Mouse (Mus musculus) testis, postnatal 14 days (tissue): ENCODE data around the gene Sfxn3.

ENCODE experiments used
- DNase-seq: peaks from one replicate; pipeline ENCODE4 v3.0.0; 2021; ENCODE audit warnings: low spot score

Gene Sfxn3

DNA sequence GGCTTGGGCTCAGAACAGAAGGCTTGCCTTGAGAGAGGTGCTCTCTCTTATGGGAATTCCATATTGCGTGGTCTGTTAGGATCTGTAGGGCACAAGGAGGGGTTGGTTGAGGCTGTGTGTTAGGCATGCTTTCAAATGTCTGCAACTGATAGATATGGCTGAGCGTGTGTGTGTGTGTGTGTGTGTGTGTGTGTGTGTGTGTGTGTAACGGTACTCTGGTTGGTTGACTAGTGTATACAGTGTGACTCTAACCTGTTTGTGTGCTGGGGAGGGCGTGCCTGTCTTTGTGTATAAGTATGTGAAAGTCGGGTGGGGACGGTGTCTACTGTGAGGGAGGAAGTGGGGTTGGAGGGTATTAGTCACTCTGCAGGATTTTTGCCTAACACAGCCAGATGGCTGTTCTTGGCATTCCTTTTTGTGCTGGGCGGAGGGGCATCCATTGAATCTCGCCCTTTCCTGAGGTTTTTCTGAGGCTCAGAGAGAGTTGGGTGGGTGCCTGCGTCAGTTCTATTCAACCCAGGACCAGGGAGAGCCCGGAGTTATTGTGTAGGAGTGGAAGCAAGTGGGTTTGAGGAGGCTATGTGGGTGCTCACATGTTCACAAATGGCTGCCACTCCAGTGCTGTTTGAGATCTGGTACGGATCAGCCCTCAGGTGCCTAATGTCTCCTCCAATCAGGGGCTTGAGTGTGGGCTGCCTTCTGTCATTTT lies 786 bp downstream of the Sfxn3 start:
- DNase-seq, result peak; percentile 65

DNA sequence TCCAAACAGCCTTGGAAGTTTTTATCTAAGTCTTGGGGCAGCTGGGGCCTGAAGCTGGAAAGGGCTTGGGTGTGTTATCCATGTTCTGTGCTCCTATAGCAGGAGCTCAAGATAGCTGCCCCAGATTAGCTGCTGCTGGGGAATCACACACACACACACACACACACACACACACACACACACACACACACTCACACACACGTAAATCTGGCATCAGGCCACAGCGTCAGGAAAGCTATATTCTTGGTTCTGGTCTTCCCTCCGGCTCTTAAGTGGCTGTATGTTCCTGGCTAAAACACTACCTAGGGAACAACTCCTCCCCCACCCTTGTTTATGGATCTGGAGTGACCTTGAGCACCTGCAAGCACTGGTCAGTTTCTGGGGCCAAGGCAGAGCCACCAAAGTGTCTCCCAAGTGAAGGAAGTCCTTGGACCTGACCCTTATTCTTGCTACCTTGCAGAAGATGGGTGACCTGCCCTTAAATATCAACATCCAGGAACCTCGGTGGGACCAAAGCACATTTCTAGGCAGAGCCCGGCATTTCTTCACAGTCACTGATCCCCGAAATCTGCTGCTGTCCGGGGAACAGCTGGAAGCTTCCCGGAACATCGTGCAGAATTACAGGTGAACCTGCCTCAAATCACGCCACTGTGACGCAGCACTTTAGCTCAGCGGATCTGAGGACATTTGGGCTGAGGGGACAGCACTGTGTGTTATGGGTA lies 1.5 kb downstream of the Sfxn3 start:
- DNase-seq, result no peak

DNA sequence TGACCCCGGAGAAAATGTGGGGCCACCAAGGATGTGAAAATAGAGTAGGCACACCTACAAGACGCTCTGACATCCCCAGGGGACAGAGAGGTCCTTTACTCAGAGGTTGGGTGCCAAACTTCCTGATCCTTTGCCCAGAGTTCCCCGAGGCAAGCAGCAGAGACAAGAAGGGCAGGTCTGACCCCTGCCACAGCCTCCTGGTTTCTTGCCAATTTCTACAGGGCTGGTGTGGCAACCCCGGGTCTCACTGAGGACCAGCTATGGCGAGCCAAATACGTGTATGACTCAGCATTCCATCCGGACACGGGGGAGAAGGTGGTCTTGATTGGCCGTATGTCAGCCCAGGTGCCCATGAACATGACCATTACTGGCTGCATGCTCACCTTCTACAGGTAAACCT lies 2.2 kb downstream of the Sfxn3 start:
- no peak for DNase-seq

DNA sequence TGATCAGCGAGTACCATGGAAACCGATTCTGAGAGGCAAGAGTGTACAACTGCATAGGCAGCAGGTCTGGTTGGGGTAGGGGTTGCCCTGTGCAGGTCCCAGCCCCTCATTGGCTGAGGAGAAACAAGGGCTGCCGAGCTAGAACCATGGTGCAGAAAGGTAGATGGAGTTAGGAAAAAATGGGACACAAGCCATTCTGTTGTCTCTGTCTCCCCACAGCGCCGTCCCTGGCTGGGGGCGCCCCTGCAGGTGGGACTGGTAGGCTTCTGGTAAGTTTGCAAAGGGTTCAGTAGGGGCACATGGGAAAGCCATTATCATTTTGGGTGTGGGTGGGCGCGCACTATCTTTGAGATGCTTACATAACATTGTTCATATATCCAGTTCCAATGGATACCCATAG lies 6.1 kb downstream of the Sfxn3 start:
- DNase-seq, result no peak

DNA sequence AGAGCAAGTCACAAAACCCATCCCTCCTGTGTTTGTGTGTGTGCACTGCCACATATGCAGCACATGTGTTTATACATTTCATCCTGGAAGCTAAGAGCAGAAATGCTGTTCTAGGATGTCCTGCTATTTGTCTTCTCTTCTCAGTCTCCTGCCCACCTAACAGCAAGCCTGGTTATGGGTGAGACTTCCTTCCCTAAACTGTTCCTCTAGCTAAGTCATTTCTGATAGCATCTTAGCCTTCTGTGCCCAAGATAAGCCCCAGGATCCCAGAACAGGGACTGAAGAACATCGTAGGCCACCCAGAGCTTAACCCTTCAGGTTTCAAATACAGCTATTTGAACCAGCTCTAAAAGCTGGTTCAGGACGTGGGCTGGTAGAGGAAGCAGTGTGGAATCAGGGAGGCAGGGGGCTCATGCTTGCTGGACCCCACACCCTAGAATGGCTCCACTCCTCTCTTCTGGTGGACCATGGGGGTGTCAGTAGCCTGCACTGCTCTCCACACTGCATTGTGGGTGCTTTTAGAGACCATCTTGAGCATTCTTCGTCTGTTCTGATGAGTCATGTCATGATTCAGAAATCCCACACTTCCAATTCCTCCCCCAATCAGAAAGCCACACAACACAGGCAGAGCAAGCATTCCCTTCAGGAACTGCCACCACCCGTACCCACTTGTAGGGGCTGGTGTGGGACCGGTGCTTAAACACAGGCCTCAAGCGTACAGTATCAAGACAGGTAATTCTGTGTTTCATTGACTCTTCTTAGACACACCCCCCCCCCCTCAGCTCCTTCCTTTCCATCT lies 7.8 kb downstream of the Sfxn3 start:
- no peak for DNase-seq

DNA sequence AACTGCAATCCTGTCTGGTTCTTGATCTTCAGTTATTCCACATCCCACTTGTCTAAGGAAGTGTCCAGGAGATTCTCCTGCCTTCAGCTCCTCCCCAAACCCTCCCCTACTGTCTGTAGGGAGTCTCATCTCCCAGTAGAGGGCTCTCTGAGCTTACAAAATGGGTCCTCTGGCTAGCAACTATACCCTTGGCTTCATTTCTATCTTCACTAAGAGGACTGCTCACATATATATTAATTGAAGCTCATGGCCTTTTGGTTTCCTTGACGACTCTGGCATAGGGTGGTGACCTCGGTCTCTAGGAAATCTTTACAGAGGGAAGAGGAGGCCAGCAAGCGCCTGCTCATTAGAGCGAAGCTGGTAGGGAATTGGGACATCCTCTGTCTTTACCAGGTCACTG lies 9.1 kb downstream of the Sfxn3 start:
- no peak for DNase-seq

DNA sequence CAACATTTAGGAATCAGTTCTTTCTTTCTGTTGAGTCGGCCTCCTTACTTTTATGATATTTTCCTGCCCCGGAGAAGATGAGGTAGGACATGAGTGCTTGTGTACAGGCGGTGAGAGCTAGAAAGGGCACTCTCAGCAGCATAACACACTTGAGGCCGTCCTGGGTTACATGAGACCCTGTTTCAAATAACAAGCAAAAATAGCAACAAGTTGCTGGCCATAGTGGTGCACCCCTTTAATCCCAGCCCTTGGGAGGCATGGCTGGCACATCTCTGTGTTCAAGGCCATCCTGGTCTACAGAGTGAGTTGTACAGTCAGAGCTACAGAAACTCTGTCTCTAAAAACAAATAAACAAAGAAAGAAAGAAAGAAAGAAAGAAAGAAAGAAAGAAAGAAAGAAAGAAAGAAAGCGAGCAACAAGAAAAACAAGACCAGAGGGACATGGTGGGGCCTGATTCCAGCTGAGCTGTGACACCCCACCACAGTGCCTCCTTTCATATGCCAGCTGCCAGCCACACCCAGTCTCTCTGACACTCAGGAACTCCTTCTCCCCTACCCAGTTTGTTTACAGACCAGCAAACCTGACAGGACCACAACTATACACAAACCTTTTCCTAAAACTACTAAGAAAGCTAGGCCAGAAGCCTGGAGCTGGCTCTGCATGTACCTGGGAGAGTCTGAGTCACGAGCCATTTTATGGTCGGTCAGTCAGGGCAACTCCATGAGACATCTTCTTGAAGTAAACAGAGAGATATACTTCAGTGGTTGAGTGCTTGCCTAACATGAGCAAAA lies 9.8 kb downstream of the Sfxn3 start:
- no peak for DNase-seq

DNA sequence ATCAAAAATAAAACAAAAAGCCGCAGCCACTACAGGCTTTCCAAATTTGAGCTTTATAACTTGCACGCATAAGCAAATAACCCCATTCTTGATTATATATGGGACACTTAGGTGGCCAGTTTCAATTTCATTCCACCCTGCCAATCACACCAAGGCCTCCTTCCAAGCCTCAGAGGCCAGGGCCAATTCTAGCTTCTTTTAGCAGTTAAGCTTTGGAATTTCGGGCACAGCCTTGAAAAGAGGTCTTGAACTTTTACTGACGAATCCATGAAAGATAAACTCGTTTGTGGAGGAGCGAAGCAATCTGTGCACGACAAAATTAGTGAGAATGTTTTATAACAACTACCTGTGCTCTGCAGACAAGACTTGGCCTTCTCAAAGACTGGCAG lies 10.4 kb downstream of the Sfxn3 start:
- DNase-seq, result no peak

DNA sequence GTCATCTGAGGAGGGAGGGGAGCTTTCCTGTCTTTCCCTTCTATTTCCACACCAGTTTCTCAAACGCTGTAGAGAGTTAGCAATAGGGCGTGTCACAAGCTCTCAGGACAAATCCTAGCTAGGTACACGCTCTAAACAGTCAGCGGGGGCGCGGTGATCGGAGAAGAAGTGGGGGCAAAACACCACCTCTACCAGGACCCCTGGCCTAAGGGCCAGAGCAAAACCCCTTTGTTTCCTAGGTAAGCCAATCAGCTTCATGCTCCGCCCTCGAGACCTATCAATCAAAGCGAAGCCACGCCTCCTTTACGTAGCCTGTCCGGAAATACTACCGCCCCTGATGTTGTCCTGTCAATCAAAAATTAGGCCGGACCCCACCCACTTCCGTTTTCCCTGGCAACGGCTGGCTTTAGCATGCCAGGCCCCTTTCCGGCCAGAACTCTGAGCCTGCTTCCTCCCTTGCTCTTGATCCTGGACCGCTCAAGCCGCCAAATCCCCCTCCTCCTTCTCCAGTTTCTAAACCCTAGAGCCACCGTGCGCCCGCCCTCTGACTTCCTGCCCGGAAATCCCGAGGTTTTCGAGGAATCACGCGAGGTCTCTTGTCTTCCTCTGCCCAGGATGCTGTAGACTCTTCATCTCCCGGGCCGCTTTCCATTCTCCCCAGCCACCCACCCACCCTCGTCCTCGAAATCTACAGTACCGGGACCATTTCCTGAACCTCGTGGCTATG lies 11.0 kb downstream of the Sfxn3 start:
- peak; percentile 95 for DNase-seq

DNA sequence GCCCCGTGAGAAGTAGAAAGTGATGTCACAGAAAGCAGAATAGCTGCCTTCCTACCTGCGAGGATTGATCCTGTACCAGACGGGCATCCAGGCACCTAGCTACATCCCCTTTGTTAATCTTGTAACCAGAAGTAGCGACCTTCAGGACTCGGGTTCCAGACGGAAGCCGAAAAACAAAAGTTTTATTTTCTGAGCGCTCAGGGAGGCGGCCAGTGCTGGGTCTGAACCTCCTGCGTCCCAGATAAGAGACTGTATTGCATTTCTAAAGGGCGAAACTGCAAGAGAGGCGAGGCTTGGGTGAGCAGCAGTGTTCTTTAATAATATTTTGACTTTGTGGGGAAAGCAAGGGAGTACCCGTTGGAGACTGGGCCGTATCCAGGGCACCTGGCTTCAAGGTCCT lies 11.5 kb downstream of the Sfxn3 start:
- peak; percentile 61 for DNase-seq

DNA sequence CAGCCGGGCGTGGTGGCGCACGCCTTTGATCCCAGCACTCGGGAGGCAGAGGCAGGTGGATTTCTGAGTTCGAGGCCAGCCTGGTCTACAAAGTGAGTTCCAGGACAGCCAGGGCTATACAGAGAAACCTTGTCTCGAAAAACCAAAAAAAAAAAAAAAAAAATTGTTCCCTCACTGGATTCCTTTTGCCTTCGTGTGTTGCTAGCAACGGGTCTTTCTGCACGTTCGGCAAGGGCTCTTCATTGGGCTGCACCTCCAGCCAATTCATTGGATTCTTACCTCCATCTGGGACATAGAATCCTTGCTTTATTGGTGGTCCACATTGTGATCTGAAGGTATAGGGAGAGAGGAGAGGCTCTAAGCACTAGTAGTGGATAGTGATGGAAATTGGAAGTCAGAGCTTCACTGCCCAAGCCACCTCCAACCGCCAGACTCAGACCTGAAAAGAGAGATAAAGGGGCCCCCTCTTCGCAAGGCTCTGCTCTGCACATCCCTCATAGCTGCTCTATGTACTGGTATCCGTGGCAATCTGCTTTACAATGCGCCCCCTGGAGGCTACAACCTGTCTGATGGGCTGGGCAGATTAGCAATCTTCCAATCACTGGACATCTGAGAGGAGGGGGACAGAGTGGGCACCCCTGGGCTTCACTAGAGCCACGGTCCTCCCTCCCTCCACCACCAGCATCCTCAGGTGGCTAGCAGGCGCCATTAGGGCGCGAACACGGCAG lies 16.4 kb downstream of the Sfxn3 start:
- DNase-seq, result no peak

DNA sequence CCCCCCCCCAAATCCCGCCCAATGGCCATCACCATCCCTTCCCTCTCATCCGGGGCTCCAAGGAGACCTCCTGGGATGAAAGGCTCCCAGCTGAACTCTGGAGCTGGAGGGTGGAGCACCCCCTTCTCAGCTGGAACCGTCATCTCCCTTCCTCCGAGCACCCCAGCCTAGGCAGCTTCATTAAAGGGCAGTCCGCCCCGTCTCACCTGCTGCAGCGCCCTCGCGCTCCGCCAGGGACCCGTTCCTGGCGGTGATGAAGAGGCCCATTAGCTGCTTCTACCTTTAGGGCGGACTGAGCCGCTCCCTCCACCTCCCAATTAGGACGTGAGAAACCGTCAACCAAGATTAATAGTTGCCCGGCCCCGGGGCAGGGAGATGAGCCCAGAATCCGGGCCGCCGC lies 17.9 kb downstream of the Sfxn3 start:
- DNase-seq, result no peak

DNA sequence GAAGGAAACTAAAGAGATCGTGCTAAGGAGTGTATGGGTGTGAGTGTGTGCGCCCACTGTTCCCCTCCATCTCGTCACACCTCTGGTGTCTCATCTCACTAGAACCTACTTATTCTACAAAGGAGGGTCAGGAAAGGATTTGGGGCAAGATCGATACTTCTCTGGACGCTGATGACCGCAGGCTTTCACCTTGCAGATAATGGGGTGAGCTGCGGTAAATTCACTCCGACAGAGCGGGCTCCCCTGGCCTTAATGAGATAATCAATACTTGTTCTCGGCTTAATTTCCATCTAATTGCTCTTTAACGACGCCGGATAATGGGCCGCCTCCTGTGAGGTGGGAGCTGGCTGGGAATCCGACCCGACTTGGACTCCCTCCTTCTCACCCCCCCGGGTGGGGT lies 19.9 kb downstream of the Sfxn3 start:
- no peak for DNase-seq

DNA sequence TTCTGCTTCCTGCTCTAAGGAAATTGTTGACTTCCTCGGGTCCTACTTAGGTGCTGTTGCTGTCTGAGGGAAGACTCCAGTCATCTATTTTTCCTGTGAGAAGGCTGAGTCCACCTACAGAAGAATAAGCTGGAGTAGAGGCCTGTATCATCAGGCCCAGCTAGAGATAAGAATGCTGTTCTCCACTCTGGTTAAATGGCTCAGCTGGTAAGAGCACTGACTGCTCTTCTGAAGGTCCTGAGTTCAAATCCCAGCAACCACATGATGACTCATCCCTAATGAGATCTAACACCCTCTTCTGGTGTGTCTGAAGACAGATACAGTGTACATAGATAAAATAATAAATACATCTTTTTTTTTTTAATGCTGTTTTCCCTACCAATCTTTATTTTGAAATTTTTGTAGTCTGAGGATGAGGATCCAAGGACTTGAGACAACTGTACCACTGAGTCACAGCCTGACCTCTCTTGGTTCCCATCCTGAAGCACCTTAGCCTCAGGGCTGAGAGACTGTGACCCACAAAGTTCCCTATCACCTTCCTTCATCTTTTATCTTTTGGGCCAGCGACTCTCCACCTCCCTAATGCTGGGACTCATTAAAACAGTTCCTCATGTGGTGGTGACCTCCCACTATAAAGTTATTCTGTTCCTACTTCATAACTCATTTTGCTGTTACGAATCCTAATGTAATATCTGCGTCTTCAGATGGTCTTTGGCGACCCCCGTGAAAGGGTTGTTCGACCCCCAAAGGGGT lies 20.6 kb downstream of the Sfxn3 start:
- no peak for DNase-seq

DNA sequence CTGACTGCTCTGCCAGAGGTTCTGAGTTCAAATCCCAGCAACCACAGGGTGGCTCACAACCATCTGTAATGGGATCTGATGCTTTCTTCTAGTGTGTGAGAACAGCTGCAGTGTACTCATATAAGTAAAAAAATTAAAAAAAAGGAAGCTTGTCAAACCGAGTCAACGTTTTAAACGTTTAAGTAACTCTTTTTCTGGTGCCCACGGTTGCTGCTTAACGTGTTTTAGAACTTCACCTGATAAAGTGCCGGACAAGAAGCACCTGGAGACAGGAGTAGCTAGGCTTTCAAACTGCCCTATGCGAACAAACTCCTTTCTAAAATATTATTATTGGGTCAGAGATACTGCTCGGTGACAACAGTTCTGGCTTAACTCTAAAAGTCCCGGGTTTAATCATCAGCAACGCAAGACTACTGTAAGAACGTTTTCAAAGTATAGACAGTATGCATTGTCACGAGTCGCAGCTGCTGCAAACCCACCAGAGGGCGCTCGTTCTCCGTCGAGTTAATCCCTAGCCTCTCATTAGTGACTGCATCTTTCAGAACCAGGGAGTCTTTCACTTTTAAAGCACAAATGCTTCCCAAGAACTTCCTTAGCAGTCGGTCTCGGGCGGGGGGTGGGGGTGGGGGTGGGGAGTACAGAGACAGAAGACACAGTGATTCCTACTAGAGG lies 26.7 kb downstream of the Sfxn3 start:
- DNase-seq, result peak; percentile 85

DNA sequence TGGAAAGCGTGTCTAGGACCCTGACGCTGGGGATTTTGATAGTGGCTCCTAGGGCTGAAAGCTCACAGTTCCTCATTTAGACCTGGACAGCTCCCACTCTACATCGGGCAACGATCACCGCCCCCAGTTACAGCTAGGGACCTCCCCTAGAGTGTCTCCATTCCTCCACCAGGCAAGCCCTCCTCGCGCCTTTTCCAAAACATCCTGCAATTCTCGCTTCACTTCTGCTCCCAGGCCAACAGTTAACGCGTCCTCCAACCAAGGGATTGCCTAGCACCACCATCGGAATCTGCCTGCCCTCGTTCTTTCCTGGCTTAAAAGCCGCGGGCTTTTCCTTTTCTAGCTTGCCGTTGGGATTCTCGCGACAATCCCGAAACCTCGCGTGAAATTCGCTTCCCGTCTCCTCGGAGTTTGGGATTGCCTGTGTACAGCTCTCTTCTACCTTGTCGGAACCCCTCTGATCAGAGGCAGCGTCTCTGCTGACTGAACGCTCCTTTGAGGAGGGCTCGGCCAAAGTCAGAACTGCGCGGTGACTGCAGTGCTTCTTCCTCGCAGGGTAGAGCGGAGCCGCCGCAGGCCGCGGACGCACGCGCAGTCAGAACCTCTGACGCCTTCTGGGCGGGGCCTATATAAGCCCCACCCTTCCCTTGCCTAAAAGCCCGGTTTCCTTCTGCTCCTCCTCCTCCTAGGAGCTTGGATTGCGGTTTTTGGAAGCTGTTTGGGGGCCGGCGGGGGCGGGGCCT lies 27.4 kb downstream of the Sfxn3 start, which contains the start of gene Kazald1:
Gene Kazald1 (plus strand): TSS at position 662 of the 743 bp plus-strand sequence.
- DNase-seq, result peak; percentile 92

DNA sequence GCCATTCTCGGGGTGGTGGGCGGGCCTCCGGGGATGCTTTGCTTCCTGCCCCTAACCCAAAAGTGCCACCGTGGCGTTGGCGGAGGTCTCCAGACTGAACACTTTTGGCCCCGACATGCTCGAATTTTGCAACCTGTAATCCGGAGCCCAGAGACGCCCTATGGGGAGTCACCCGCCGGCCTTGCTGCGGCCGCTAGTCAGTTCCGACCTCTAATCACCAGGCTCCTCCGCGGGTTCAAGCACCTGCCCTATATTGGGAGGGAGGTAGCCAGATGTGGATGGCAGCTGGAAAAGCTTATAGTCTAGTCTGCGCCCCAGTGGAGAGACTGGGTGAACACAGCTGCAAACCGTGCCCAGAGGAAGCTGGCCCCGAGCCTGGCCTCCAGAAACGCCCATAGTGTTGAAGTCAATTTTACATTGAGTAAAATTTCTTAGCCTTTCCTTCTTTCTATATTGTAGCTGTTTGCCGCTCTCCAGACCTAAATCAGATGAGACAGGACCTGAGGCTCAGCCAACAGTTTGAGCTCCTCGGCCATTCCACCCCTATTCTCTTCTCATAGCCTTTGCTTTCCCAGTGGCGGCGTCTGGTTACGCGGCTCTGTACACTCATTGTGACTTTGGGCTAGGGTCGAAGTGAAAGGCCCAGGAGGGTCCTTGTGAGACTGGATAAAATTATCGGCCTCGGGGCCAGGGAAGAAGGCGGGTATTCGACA lies 28.2 kb downstream of the Sfxn3 start:
- peak; percentile 38 for DNase-seq

DNA sequence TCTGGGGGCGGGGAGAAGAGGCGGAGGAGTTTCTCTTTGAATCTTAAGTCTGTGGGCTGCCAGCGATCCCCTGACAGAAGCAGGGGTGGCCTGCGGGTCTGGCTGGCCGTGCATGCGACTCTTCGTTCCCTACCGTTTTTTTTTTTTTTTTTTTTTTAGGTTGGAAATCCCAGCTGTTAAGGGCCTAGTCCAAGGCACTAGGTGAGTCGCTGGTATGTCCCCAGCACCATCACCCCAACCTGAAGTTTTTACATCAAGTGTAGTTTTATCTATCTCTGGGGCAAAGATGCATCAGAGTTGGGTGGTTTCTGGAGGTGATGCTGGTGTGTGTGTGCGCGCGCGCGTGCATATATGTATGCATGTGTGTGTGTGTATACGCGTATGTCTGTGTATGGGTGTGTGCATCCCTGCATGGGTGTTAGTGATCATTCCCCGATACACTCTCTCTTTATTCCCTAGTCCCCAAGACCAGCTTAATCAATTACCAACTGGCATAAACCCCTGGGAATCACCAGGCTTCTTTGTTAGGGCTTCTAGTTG lies 28.8 kb downstream of the Sfxn3 start:
- no peak for DNase-seq
